In genomic region chr7:120942506-120942905, GRCm38 (mm10) we compare ENCODE assay signal across 15 mouse cellular contexts. TPM values are rescaled to one million over a fixed set of nuclear protein-coding genes. Genes with fewer than 3 reads are reported as not detected.
"Had no signal": no experiment of that assay in that cellular context is flagged by ENCODE, and none has a peak within 500 bp of the region (broad histone marks: within the 10 kb centered on the region; RNA-seq: fewer than 3 reads in every experiment).

No protein-coding gene starts in this region.

- H3K27me3 ChIP-seq: intestine, embryonic 15.5 days; limb, embryonic 13.5 days; liver, embryonic 13.5 days had no signal

- H3K9me3 ChIP-seq: intestine, embryonic 15.5 days; limb, embryonic 13.5 days; liver, embryonic 13.5 days had no signal

- H3K4me3 ChIP-seq: intestine, embryonic 15.5 days; limb, embryonic 13.5 days; liver, embryonic 13.5 days had no signal

- H3K9ac ChIP-seq: intestine, embryonic 15.5 days; limb, embryonic 13.5 days; liver, embryonic 13.5 days had no signal

- H3K4me2 ChIP-seq: intestine, embryonic 15.5 days; limb, embryonic 13.5 days; liver, embryonic 13.5 days; midbrain, embryonic 11.5 days had no signal

- DNase-seq: left cerebral cortex, postnatal 4 days; liver, embryonic 13.5 days; lung, adult 2 months; lung, postnatal 36 days; midbrain, embryonic 14.5 days; thymus, adult 18-20 months; thymus, postnatal 36 days had no signal

- H3K4me1 ChIP-seq: intestine, embryonic 15.5 days; liver, embryonic 13.5 days had no signal

- H3K27ac ChIP-seq: intestine, embryonic 15.5 days; limb, embryonic 13.5 days; liver, embryonic 13.5 days had no signal

- ATAC-seq: intestine, embryonic 15.5 days; lung, postnatal 0 days had no signal

RNA-seq across cellular contexts. Expression of gene Mfsd13b, which starts 39.8 kb away (rescaled TPM):
- polyA plus RNA-seq: liver, adult 2 months; liver, embryonic 13.5 days; liver, embryonic 16.5 days; midbrain, embryonic 14.5 days; neural tube, embryonic 11.5 days; neural tube, embryonic 14.5 days had no signal
